Mouse (Mus musculus) testis, adult 2 months (tissue): ENCODE results near the gene Snx9. TPM values are rescaled to one million over a fixed set of nuclear protein-coding genes. Genes with fewer than 3 reads are reported as not detected.

Source experiments
- H3K27ac ChIP-seq: fragments of 200-500 bp; 2 replicates; pipeline ENCODE4 v1.5.1; 2012; ENCODE audit warnings: low read depth, low read length; ENCODE audit not compliant: control insufficient read depth, insufficient read depth
- H3K27me3 ChIP-seq: fragments of 200-500 bp; 2 replicates; pipeline ENCODE4 v1.6.1; 2012; ENCODE audit warnings: mild to moderate bottlenecking, low read length, moderate library complexity; ENCODE audit not compliant: control insufficient read depth, insufficient read depth
- H3K36me3 ChIP-seq: fragments of 200-500 bp; 2 replicates; pipeline ENCODE4 v1.6.1; 2012; ENCODE audit warnings: mild to moderate bottlenecking, low read length; ENCODE audit not compliant: control insufficient read depth, insufficient read depth
- H3K4me1 ChIP-seq: fragments of 200-500 bp; 2 replicates; pipeline ENCODE4 v1.6.1; 2012; ENCODE audit warnings: low read length; ENCODE audit not compliant: control insufficient read depth, insufficient read depth
- H3K4me3 ChIP-seq: fragments of 200-500 bp; 2 replicates; pipeline ENCODE4 v1.5.1; 2012; ENCODE audit warnings: low read depth, mild to moderate bottlenecking, low read length, moderate library complexity, mixed read lengths; ENCODE audit not compliant: control insufficient read depth
- CTCF ChIP-seq: fragments of 200-500 bp; IDR thresholded peaks from 2 replicates; pipeline ENCODE4 v1.5.1; 2012; ENCODE audit warnings: low read depth, mild to moderate bottlenecking, inconsistent platforms, low read length, moderate library complexity; ENCODE audit not compliant: control insufficient read depth, insufficient read depth, insufficient replicate concordance
- POLR2A ChIP-seq: fragments of 200-500 bp; IDR thresholded peaks from 2 replicates; pipeline ENCODE4 v1.6.1; 2012; ENCODE audit warnings: low read depth, mild to moderate bottlenecking, inconsistent platforms, low read length, moderate library complexity; ENCODE audit not compliant: control insufficient read depth
- polyA plus RNA-seq: library from polyadenylated mRNA; depleted of rRNA; stranded (reverse); fragments of >200 nt; gene quantifications from 2 replicates; pipeline ENCODE4 v1.2.3, GENCODE M21; 2012

The Snx9 gene
- polyA plus RNA-seq, 1 experiment: 7.1 TPM

DNA sequence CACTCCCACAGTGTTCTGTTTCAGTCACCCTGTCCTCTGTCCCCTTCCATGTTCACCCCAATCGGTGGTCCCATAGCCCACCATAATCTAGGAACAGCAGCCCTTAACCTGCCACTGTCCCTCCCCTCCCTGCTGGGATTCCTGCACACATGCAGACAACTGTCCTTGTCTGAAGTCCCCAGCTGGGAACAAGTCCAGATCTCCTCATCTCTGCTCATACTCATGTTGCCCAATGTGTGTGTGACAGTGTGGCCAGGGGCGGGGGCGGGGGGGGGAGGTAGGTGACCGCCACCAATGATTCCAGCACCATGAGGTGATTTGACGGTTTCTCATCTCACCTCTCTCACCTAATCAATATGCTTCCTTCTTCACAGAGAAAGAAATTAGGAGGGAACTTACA, 117.1 kb downstream of the Snx9 start:
- no peaks in the 10 kb centered on the region for H3K27me3 ChIP-seq
- H3K27ac ChIP-seq: no peak overlapping the region
- H3K36me3 ChIP-seq: no peaks in the 10 kb centered on the region
- peaks cover 12% of the 10 kb centered on the region for H3K4me1 ChIP-seq
- no peak overlapping the region; the same call in 1 of the 2 replicates for H3K4me3 ChIP-seq
- TF ChIP-seq POLR2A (no peak), CTCF (no peak)

DNA sequence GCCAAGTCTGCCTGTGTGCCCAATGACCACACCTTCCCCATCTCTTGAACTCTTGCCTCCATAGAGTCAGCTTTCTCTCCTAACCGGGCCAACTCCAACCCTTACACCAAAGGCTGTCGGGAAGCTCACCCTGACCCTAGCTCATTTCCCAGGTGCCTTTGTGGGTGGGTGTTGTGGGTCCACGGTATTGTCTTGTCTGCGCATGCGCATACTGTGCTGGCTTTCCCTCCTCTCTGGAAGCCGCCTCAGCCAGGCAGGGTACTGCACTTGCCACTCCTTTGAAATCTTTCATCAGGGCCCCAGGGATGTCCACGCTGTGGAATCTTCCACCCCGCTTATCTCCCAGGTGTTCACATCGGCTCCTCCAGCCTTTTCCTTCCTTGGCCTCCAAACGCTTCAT, 117.5 kb downstream of the Snx9 start:
- no peak for TF ChIP-seq CTCF
- TF ChIP-seq POLR2A: no peak
- H3K4me1 ChIP-seq: peaks cover 12% of the 10 kb centered on the region
- no peaks in the 10 kb centered on the region for H3K36me3 ChIP-seq
- no peaks in the 10 kb centered on the region for H3K27me3 ChIP-seq
- no peak overlapping the region for H3K27ac ChIP-seq
- H3K4me3 ChIP-seq: peak overlapping the region; percentile 48

DNA sequence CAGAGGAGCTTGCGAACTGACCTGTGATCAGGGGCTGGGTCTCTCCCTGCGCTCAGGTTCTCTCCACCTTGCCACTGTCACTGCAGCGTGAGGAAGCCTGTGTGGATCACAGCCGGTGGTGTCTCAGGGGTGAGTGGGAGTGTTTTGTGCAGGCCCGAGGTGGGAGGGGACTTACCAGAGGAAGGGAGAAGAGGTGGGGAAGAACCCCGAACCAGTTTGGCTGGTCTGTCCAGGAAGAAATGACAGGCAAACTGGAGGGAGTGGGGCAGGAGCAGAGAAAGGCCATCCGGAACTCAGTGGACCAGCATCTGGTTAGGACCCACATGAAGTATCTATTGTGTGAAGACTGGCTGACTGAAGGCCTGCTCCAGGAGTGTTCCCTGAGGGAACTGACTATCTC, 118.0 kb downstream of the Snx9 start:
- Histone ChIP-seq H3K4me3 (peak overlapping the region; percentile 48), H3K4me1 (peaks cover 12% of the 10 kb centered on the region), H3K27ac (no peak overlapping the region), H3K36me3 (no peaks in the 10 kb centered on the region), H3K27me3 (no peaks in the 10 kb centered on the region)
- TF ChIP-seq POLR2A: no peak

DNA sequence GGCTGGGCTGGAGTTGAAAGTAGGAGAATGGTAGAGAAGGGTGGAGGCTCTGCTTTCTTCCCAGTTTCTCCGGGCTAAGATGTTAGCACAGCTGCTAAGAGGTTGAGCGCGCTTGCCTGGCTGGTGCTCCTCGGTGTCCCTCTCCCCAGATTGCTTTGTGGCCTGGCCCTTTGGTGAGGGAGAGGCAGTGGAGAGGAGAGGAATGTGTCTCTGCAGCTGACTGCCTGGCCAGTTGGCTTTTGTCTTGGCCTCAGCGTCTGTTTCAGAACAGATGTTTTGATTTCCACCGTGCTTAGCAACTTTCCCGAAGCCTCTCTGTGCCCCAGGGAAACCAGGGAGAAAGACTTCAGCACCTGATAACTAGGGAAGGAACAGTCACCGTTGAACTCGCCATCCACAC, 118.7 kb downstream of the Snx9 start:
- no peak overlapping the region; the same call in 1 of the 2 replicates for H3K27ac ChIP-seq
- no peaks in the 10 kb centered on the region for H3K36me3 ChIP-seq
- peaks cover 12% of the 10 kb centered on the region for H3K4me1 ChIP-seq
- H3K27me3 ChIP-seq: no peaks in the 10 kb centered on the region
- no peak overlapping the region for H3K4me3 ChIP-seq
- TF ChIP-seq POLR2A (no peak), CTCF (no peak)

GRCm38 (mm10) chr17:5963766-5964165, 122.6 kb downstream of the Snx9 start:
- Histone ChIP-seq H3K36me3 (no peaks in the 10 kb centered on the region), H3K4me3 (no peak overlapping the region), H3K4me1 (peaks cover 9% of the 10 kb centered on the region), H3K27ac (no peak overlapping the region), H3K27me3 (no peaks in the 10 kb centered on the region)
- no peak for TF ChIP-seq POLR2A
- no peak for TF ChIP-seq CTCF

DNA sequence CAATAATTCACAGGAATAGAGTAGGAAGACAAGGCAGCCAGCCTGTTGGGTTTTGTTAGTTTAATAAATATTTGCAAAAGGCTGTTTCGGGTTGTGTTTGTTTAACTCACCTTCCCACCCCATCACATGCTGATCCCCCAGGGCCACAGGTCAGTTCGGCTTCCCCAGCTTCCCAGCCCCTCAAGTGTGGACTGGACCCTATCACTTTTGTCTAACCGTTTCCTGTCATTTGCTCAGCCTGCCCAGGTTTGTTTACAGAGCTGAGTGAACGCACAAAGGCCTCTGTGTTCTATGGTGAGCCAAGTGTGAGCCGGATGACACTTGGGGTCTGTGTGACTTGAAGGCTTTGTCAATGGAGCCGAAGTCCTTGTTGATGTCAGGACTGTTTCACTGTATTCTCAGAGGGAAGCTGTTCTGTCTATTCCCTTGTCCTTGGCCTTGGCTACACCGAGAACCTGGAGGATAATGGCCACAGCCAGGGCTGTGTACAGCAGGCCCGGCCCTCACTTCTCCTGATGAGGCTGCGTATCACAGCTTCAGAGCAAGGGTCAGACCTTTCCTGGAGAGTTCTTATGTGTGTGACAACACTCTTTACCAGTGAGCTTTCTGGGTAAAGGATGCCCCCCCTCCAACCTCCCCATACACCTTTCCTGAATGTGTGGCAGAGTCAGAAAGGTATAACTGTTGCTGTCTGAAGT, 124.1 kb downstream of the Snx9 start:
- Histone ChIP-seq H3K4me1 (peaks cover 3% of the 10 kb centered on the region; the same call in 1 of the 2 replicates), H3K36me3 (no peaks in the 10 kb centered on the region), H3K27ac (no peak overlapping the region), H3K27me3 (no peaks in the 10 kb centered on the region), H3K4me3 (no peak overlapping the region)
- TF ChIP-seq POLR2A: no peak
- TF ChIP-seq CTCF: no peak

GRCm38 (mm10) chr17:5966706-5967105, 125.6 kb downstream of the Snx9 start:
- TF ChIP-seq POLR2A (no peak), CTCF (no peak)
- H3K4me3 ChIP-seq: no peak overlapping the region
- H3K27ac ChIP-seq: no peak overlapping the region
- peaks cover 3% of the 10 kb centered on the region; the same call in 1 of the 2 replicates for H3K4me1 ChIP-seq
- H3K27me3 ChIP-seq: no peaks in the 10 kb centered on the region
- no peaks in the 10 kb centered on the region for H3K36me3 ChIP-seq
